Mouse (Mus musculus): ENCODE data around the gene Med21. TPM values are rescaled to one million over a fixed set of nuclear protein-coding genes. Genes with fewer than 3 reads are reported as not detected.
A peak's percentile ranks its signal among the peaks of the same experiment; 100 is the strongest.

Med21 gene
- total RNA-seq (2021) = 10 to 100 TPM; 46.0 to 48.9 TPM

DNA sequence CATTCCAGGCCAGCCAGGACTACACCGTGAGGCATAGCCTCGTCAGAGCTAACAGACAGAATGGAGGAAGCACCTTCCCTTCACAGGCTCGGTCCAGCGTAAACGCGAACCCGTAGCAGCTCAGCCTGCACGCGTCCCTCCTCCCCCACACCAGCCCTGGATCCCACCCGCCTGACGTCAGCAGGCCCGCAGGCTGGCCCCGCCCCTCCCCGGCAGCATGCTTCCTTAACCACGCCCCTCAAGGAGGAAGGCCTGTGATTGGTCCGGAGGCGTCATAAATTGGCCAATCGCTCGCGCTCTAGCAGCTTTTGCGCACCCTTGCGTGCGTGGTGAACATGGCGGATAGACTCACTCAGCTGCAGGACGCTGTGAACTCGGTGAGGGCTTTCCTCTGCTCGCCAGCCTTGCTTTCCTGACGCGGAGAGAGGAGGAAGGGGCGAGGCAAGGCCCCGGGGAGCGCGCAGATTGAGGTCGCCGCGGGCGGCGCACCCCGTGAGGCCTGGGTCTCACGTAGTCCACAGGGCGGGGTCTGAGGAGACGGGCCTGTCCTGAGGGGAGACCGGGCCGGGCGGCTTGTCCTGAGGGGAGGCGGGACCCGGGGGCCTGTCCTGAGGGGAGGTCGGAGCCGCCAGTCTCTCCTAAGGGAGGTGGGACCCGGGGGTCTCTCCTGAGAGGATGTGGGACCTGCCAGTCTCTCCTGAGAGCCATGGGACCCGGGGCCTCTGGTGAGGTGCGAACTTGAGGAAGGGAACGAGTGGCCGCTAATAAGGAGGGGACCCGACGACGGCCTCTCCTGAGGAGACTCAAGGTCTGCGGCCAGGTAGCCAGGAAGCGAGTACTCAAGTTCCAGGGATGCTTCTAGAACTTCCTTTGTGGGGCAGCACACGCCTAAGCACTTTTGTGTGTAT is at the start of gene Med21, which contains the start of gene Tm7sf3:
Gene Med21 (plus strand): TSS at position 272 of the 908 bp plus-strand sequence.
Gene Tm7sf3 (minus strand): TSS at position 549 of the 908 bp plus-strand sequence.
- intact Hi-C loops (cut with DNase I) = loop anchor here (5.0 kb wide), 1 partner anchor 85 kb away; no protein-coding TSS in a partner anchor
- peak; percentile 98 to 99 for DNase-seq (ENCODE audit: low spot score in 2 of 2)

DNA sequence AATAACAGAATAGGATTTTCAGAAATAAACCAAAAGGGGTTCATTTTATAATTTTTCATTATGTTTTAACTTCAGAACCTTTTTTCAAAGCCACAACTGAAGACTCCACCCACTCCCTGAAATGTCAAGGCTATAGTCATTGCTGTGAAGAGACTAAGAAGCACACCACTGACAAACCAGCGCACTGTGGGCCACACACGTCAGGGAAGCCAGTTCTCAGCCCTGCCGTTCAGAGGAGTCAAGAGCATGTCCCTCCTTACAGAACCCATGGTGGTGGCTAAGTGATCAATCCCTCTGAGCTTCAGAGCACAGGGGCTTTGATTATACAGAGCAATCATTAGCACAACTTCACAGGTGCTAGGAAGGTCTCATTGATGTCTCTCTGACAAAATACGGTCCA is 39.7 kb upstream of the Med21 start:
- DNase-seq (ENCODE audit: low spot score in 2 of 2) = no peak
- intact Hi-C loops (cut with DNase I) = no loop called here

DNA sequence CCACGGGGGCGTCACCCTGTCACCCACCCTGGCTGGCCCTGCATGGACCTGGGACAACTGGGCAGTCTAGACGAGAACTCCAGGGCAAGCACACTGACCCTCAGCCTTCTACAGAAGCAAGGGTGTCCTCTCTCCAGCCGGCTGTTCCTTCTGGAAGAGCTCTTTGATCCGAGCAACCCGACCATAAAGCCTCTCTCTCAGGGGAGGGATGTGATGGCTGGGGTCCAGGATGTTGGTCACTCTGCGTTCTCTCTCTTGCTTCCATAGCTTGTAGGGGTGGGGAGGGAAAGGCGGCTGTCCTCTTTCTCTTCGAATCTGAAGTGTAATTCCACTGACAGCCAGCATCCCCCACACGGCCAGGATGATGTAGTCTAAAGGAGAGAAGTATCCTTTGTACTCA is 38.7 kb upstream of the Med21 start:
- intact Hi-C loops (cut with DNase I) = no loop called here
- DNase-seq (ENCODE audit: low spot score in 2 of 2) = no peak

GRCm38 (mm10) chr6:146611385-146611784 is 31.0 kb upstream of the Med21 start:
- intact Hi-C loops (cut with DNase I) = no loop called here
- no peak for DNase-seq (ENCODE audit: low spot score in 2 of 2)

GRCm38 (mm10) chr6:146611897-146612296 is 30.4 kb upstream of the Med21 start:
- intact Hi-C loops (cut with DNase I) = no loop called here
- no peak for DNase-seq (ENCODE audit: low spot score in 2 of 2)

DNA sequence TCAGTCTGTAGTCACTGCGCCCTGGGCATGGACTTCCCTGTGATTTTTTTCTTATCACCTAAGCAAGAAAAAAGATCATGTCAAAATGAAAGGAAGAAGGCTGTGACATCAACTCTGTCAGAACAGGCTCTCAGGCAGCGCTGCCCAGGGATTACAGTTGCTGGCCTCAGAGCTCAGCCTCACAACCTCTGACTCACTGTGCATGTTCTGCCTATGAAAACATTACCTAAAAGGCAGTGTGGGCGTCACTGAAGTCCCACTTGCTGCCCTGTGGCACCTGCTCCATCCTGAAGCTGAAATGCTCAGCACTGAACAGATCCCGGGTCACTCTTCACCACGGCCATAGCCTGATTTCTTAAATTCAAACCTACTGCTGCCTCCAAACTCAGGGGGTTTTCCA is 29.6 kb upstream of the Med21 start:
- no peak for DNase-seq (ENCODE audit: low spot score in 2 of 2)
- intact Hi-C loops (cut with DNase I) = no loop called here

DNA sequence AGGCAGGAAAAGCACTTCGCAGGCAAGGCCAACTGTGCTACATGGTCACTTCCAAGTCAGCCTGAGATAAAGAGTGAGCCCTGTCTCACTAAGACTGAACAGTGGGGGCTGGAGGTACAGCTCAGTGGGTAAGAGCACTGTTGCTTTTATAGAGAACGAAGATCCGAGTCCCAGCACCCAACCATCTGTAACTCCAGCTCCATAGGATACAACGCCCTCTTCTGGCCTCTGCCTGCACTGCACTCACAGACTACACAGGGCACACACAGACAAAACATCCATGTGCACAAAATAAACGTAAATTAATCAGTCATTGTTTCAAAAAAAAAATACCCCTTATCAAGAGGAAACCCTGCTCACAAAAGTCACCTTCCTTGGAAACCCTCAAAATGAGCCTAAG is 28.4 kb upstream of the Med21 start:
- no peak for DNase-seq (ENCODE audit: low spot score in 2 of 2)
- intact Hi-C loops (cut with DNase I) = no loop called here

DNA sequence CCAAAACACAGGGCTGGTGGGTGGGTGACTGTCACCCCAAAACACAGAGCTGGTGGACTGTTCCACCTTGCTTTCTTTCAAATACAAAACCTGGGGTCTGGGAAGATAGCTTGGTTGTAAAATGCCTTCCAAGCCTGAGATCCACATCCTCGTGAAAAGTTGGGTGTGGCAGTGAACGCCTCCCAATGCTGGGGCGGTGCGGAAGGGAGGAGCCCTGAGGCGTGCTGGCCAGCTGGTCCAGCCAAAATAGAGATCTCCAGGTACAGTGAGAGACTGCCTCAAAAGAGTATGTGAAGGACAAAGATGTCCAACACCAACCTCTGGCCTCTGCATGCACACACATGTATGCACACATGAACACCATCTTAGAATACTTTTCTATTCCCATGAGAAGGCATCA is 27.8 kb upstream of the Med21 start:
- DNase-seq (ENCODE audit: low spot score in 2 of 2) = no peak
- intact Hi-C loops (cut with DNase I) = no loop called here

DNA sequence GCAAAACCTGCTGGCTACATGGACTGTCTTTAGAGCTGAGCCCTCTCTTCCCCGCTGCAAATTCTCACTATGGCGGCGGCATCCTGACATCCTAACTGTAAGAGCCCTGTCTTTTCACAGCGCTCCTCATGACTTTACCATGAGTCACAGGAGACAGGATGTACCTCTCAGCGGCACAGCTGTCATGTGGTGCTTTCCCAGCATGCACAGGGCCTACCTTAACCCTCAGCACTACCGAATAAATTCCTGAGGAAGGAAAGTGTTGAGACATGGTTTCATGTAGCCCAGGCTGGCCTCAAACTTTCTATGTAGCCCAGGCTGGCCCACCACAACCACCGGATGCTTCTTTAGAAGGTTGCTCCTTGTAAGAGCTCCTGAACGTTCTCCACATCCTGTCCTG is 26.5 kb upstream of the Med21 start:
- intact Hi-C loops (cut with DNase I) = no loop called here
- no peak for DNase-seq (ENCODE audit: low spot score in 2 of 2)

GRCm38 (mm10) chr6:146616670-146617069 is 25.7 kb upstream of the Med21 start:
- intact Hi-C loops (cut with DNase I) = no loop called here
- DNase-seq (ENCODE audit: low spot score in 2 of 2) = no peak

DNA sequence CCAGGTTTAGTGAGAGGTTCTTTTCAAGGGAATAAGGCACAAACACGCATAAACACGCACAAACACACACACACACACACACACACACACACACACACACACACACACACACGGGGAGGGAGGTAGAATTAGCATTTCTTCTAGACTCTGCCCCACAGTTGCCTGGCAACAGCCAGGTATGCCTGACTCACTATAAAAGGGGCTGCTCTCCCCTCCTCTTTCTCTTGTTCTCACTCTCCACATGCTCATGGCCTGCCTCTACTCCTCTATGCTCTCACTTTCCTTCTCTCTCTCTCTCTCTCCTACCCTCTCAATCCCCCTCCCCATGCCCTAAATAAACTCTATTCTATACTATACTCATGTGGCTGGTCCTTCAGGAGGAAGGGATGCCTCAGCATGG is 14.2 kb upstream of the Med21 start:
- intact Hi-C loops (cut with DNase I) = no loop called here
- DNase-seq (ENCODE audit: low spot score in 2 of 2) = no peak

DNA sequence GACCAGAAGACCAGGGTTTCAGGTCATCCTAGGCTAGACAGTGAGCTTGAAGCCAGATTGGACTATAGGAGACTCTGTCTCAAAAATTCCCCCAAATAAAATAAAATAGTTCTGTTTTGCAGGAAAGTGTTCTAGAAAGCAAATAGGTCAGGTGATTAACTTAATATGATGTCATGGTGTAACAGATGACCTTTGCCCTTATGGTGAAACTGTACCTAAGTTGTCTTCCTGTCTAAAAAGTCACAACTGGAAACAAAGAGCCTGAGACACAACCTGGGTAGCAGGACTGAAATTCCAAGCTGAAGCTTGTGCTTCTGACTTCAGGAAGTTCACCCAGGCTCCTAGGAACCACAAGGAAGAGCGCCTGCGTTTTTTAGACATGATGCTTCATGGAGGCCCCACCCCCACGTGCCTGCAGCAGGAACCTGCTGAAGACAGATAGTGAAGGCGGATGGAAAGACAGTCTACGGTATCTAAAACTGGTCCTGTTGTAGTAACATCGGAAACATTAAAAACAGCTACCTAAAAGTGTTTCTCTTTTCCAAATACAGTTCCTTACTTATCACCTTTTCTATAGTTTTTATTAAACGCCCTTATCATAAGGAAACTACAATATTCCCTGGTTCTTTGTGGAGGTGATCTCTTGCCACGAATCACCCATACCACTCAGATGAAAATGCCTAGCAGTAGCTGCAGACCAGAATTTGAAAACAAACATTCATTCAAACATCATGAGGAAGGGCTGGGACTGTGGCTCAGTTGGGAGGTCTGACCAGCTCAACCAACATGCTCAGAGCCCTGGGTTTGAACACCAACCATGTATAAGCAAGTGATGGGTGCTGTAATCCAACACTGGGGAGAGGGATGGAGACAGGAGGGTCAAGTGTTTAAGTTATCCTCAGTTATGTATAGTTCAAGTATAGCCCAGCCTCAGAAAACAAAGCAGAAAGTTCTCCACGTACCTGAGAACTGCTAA is 12.3 kb upstream of the Med21 start:
- intact Hi-C loops (cut with DNase I) = no loop called here

GRCm38 (mm10) chr6:146630961-146631360 is 11.4 kb upstream of the Med21 start:
- intact Hi-C loops (cut with DNase I) = no loop called here
- DNase-seq (ENCODE audit: low spot score in 2 of 2) = no peak

More for the DNA sequence above, 12.3 kb upstream of the Med21 start:
- no peak for DNase-seq (ENCODE audit: low spot score in 2 of 2)

- DNase-seq (ENCODE audit: low spot score in 2 of 2) = no peak
- intact Hi-C loops (cut with DNase I) = no loop called here
Measured at GRCm38 (mm10) chr6:146631847-146632246, 10.5 kb upstream of the Med21 start.

- intact Hi-C loops (cut with DNase I) = no loop called here
- DNase-seq (ENCODE audit: low spot score in 2 of 2) = no peak
Measured at GRCm38 (mm10) chr6:146632403-146632802, 9.9 kb upstream of the Med21 start.

DNA sequence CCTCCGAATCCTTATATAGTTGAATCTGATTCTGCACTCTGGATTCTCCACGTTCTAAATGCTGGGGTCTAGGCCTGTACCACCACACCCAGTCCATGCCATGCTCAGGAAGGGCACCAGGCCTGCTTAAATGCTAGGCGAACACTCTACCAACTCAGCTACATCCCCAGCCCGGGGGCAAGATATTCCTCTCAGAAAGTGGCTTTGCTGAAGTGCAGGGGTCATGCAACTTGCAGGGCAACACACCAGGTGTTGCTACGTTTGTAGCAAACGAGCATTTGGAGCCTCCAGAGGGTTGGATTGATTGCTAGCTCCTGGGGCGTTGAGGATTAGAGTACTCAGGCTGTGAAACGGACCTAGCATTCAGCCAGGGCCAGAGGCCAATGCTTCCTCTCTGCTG is 9.2 kb upstream of the Med21 start:
- intact Hi-C loops (cut with DNase I) = no loop called here
- no peak for DNase-seq (ENCODE audit: low spot score in 2 of 2)

- intact Hi-C loops (cut with DNase I) = no loop called here
- DNase-seq (ENCODE audit: low spot score in 2 of 2) = peak; percentile 39 to 53
Measured at GRCm38 (mm10) chr6:146633629-146634014, 8.7 kb upstream of the Med21 start.

- DNase-seq (ENCODE audit: low spot score in 2 of 2) = peak; percentile 61 to 82
- intact Hi-C loops (cut with DNase I) = no loop called here
Measured at GRCm38 (mm10) chr6:146634015-146634722, 8.2 kb upstream of the Med21 start.

GRCm38 (mm10) chr6:146634759-146635606 is 7.4 kb upstream of the Med21 start:
- intact Hi-C loops (cut with DNase I) = no loop called here
- no peak for DNase-seq (ENCODE audit: low spot score in 2 of 2)
